Mouse (Mus musculus) lung, postnatal 0 days (tissue): ENCODE results near the gene Pald1. TPM values are rescaled to one million over a fixed set of nuclear protein-coding genes. Genes with fewer than 3 reads are reported as not detected.

Experiments used
- ATAC-seq: fragments of 200-750 bp; cut with Nextera tagmentation; 2 replicates; pipeline ENCODE4 v1.8.0; 2017; ENCODE audit warnings: moderate library complexity
- DNase-seq: peaks from one replicate; pipeline ENCODE4 v3.0.0-alpha.2; 2016; ENCODE audit warnings: low spot score
- H3K27ac ChIP-seq: fragments of 300-500 bp; sonication (generic); 2 replicates; pipeline ENCODE4 v1.5.1; 2014; ENCODE audit warnings: antibody characterized with exemption, mild to moderate bottlenecking, low read length, mixed read lengths
- H3K27me3 ChIP-seq: fragments of 300-500 bp; sonication (generic); replicated peaks from 2 replicates; pipeline ENCODE4 v1.6.1; 2014; ENCODE audit warnings: low read length, mixed read lengths; ENCODE audit not compliant: insufficient read depth
- H3K36me3 ChIP-seq: fragments of 300-500 bp; sonication (generic); 2 replicates; pipeline ENCODE4 v1.6.1; 2014; ENCODE audit warnings: low read length, mixed read lengths; ENCODE audit not compliant: insufficient read depth
- H3K4me1 ChIP-seq: fragments of 300-500 bp; sonication (generic); 2 replicates; pipeline ENCODE4 v1.6.1; 2014; ENCODE audit warnings: antibody characterized with exemption, low read depth, low read length, mixed read lengths; ENCODE audit not compliant: insufficient read depth
- H3K4me2 ChIP-seq: fragments of 300-500 bp; sonication (generic); replicated peaks from 2 replicates; pipeline ENCODE4 v1.6.1; 2014; ENCODE audit warnings: low read depth, mild to moderate bottlenecking, low read length, moderate library complexity, mixed read lengths
- H3K4me3 ChIP-seq: fragments of 300-500 bp; sonication (generic); 2 replicates; pipeline ENCODE4 v1.5.1; 2014; ENCODE audit warnings: low read depth, low read length
- H3K9ac ChIP-seq: fragments of 300-500 bp; sonication (generic); replicated peaks from 2 replicates; pipeline ENCODE4 v1.6.1; 2014; ENCODE audit warnings: low read depth, mild to moderate bottlenecking
- H3K9me3 ChIP-seq: fragments of 300-500 bp; sonication (generic); 2 replicates; pipeline ENCODE4 v1.6.1; 2016; ENCODE audit warnings: low read length, mixed read lengths
- CTCF ChIP-seq: IDR thresholded peaks from 2 replicates; pipeline ENCODE4 v1.5.1; 2016; ENCODE audit warnings: antibody characterized with exemption, mild to moderate bottlenecking
- EP300 ChIP-seq: IDR thresholded peaks from 2 replicates; pipeline ENCODE4 v1.6.1; 2016; ENCODE audit warnings: antibody characterized with exemption, mild to moderate bottlenecking, control low read depth
- WGBS: fragments of 180-500 bp; shearing (Covaris S2); extraction: QIAGEN DNeasy Blood & Tissue Kit; methylation state at CpG from one replicate; pipeline ENCODE4 v1.1.7; 2014; 5-methylcytosine and 5-hydroxymethylcytosine counted together
- polyA plus RNA-seq: library from polyadenylated mRNA; unstranded; fragments of >200 nt; fragmentation: Nextera tagmentation; extraction: Ambion mirVana; gene quantifications from 2 replicates; pipeline ENCODE4 v1.2.1, GENCODE M21; 2015

Pald1 gene
- polyA plus RNA-seq, 1 experiment from 2014 or later, result 30.4 TPM

DNA sequence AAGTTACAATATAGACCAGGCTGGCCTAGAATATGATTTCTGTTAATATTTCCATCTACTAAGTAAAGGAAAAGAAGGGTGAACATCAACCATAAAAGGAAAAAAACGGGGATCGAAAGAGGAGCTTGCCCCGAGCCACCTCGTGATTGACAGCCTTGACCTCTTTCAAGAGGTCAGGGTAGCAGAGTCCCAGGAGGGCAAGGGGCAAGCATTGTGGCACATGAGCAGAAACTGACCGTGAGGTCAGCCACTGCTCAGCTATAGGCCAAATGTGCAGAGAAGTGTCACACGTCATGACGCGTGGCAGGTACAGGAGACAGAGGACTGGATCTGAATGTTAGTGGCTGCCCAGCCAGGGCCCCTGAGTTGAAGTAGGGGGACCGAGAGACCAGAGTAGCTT lies 43.1 kb downstream of the Pald1 start:
- 71% methylated on average over 9 of the region's 9 CpGs for WGBS
- peaks cover 9% of the 10 kb centered on the region for H3K36me3 ChIP-seq
- no peak for DNase-seq

DNA sequence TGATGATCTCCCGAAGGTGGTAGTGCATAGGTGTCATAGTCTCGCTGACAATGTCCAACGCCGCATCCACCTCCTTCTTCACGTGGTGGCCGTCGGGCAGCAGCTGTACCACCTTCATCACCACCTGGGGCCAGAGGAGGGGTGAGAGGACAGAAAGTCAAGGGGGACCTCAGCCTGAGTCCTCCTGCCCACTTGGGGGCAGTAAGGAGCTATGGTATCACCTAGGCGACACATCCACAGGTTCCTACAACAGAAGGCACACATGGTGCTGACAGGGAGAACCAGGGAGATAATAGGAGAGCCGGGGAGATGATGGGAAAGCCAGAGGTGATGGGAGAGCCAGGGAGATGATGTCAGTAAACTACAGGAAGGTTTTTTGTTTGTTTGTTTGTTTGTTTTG lies 44.1 kb downstream of the Pald1 start:
- TF ChIP-seq CTCF (peak; percentile 26), EP300 (no peak)
- H3K9me3 ChIP-seq, result no peaks in the 10 kb centered on the region
- H3K9ac ChIP-seq, result no peak overlapping the region
- no peak overlapping the region for H3K4me2 ChIP-seq
- H3K27ac ChIP-seq, result no peak overlapping the region
- H3K4me1 ChIP-seq, result no peaks in the 10 kb centered on the region
- DNase-seq (no peak), ATAC-seq (no peak)
- peaks cover 9% of the 10 kb centered on the region for H3K36me3 ChIP-seq
- H3K4me3 ChIP-seq, result no peak overlapping the region
- 93% methylated on average over 9 of the region's 9 CpGs for WGBS
- H3K27me3 ChIP-seq, result no peaks in the 10 kb centered on the region

More for the DNA sequence above, 43.1 kb downstream of the Pald1 start:
- Histone ChIP-seq H3K27ac (no peak overlapping the region), H3K9ac (no peak overlapping the region), H3K4me1 (peaks cover under 1% of the 10 kb centered on the region; the same call in 1 of the 2 replicates), H3K9me3 (no peaks in the 10 kb centered on the region), H3K4me2 (no peak overlapping the region), H3K4me3 (no peak overlapping the region), H3K27me3 (no peaks in the 10 kb centered on the region)
- TF ChIP-seq CTCF, result no peak
- ATAC-seq, result no peak

DNA sequence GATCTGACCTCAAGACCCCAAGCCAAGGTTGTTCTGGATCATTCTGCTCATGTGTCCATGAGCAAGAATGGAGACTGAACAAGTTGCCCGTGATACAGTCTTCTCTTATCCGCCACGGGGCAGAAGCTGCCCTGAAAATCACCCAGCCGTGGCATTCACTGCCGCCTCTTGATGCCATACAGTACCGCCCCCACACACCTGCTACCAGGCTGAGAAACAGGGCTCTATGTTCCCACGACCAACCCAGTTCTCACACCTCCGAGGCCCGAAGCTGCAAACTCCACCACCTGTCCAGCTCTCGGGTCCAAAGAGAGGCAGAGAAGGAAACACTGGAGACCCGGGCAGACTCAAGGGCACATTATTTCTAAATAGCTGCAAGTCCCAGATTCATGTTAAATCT lies 45.7 kb downstream of the Pald1 start:
- H3K4me1 ChIP-seq, result no peaks in the 10 kb centered on the region
- TF ChIP-seq EP300, result no peak
- H3K36me3 ChIP-seq, result peaks cover 3% of the 10 kb centered on the region
- no peaks in the 10 kb centered on the region for H3K27me3 ChIP-seq
- 87% methylated on average over 11 of the region's 11 CpGs for WGBS
- H3K27ac ChIP-seq, result no peak overlapping the region
- ATAC-seq, result no peak
- no peak overlapping the region for H3K9ac ChIP-seq
- H3K4me2 ChIP-seq, result no peak overlapping the region
- H3K9me3 ChIP-seq, result no peaks in the 10 kb centered on the region
- no peak overlapping the region for H3K4me3 ChIP-seq
- no peak for DNase-seq

DNA sequence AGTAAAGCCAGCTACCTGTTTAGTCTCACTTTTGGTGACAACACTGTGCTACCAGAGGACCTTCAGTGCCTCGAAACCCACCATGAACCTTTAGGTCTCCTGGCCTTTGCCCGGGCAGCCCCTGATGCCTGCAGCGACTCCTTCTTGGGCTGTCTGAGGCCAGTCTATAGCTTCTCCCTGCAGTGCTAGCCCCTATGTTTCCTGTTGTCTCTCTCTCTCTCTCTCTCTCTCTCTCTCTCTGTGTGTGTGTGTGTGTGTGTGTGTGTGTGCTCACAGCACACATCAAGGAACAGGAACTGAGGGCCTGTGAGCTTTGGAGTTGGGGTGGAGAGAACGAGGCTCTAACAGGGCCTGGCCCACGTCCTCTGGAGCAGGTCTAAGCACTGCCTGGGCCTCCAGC lies 46.7 kb downstream of the Pald1 start:
- no peaks in the 10 kb centered on the region for H3K27me3 ChIP-seq
- H3K4me2 ChIP-seq, result no peak overlapping the region
- H3K36me3 ChIP-seq, result no peaks in the 10 kb centered on the region; the same call in none of the 2 replicates
- no peak for ATAC-seq
- H3K4me3 ChIP-seq, result no peak overlapping the region
- 80% methylated on average over 5 of the region's 5 CpGs for WGBS
- TF ChIP-seq CTCF, result no peak
- no peak for TF ChIP-seq EP300
- no peak overlapping the region for H3K27ac ChIP-seq
- H3K9me3 ChIP-seq, result no peaks in the 10 kb centered on the region
- no peak for DNase-seq
- H3K4me1 ChIP-seq, result no peaks in the 10 kb centered on the region
- no peak overlapping the region for H3K9ac ChIP-seq

DNA sequence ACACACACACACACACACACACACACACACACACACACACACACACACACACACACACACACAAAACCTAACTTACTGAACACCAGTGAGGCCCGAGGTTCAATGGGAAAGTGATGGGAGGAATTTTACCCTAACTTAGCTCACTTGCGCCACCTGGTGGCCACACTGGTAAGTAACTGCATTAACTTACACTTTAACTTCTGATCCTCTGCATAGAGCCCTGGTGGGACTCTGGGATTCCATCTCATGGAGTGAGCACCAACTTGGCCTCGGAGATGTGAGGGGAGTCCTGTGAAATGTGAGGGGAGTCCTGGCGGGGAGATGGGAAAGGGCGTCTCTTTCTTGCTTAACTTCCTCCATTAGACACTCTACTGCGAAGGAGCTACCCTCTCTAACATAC lies 47.2 kb downstream of the Pald1 start:
- peak; percentile 92 for DNase-seq
- no peaks in the 10 kb centered on the region; the same call in none of the 2 replicates for H3K36me3 ChIP-seq
- no peak overlapping the region for H3K27ac ChIP-seq
- TF ChIP-seq EP300 (no peak), CTCF (peak; percentile 92)
- H3K4me3 ChIP-seq, result no peak overlapping the region
- H3K9me3 ChIP-seq, result no peaks in the 10 kb centered on the region
- no peaks in the 10 kb centered on the region for H3K27me3 ChIP-seq
- H3K9ac ChIP-seq, result no peak overlapping the region
- peak; percentile 59 for ATAC-seq
- WGBS, result 25% methylated on average over 6 of the region's 6 CpGs
- H3K4me2 ChIP-seq, result no peak overlapping the region
- H3K4me1 ChIP-seq, result no peaks in the 10 kb centered on the region

DNA sequence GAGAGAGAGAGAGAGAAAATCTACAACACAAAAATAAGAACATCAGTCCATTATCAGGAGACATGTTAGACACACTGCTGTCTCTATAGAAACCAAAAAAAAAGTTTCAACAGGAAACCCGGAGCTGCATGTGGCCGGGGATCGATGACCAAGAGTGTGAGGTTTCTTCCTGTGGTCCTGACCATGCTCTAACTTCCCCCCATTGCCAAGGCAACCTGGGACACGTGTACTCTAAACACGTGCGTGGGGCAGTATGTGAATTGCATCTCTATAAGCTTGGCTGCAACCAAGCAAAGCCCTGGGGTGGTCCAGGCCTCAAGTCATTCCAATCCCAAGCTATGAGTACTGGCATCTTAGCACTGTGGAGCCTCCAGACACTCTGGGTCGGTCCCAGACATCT lies 48.8 kb downstream of the Pald1 start:
- H3K4me3 ChIP-seq, result no peak overlapping the region
- no peak overlapping the region for H3K27ac ChIP-seq
- no peak overlapping the region for H3K9ac ChIP-seq
- H3K36me3 ChIP-seq, result no peaks in the 10 kb centered on the region; the same call in 1 of the 2 replicates
- H3K4me1 ChIP-seq, result no peaks in the 10 kb centered on the region
- no peaks in the 10 kb centered on the region for H3K9me3 ChIP-seq
- WGBS, result 60% methylated on average over 7 of the region's 7 CpGs
- no peak for TF ChIP-seq EP300
- no peak for TF ChIP-seq CTCF
- no peak overlapping the region for H3K4me2 ChIP-seq
- no peaks in the 10 kb centered on the region for H3K27me3 ChIP-seq
- ATAC-seq (no peak), DNase-seq (no peak)

DNA sequence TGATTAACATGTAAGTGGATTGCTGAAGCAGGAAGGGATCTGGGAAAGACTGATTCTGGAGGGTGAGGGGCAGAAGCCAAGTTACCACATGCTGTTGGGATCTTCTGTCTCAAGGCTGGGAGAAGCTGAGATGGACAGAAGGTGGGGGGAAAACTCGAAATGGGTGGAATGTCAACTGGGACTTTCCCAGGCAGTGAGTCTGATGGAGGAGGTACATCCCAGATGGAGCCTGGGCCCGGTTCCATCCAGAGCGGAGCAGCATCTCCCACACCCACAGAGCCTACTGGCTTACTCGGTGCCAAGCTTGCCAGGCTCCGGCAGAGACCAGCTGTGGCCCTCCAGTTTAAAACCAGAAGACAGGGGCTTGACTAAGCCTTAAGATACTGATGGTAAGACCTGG lies 52.3 kb downstream of the Pald1 start:
- Histone ChIP-seq H3K27me3 (no peaks in the 10 kb centered on the region), H3K4me2 (no peak overlapping the region), H3K9me3 (no peaks in the 10 kb centered on the region), H3K4me1 (no peaks in the 10 kb centered on the region), H3K4me3 (no peak overlapping the region), H3K36me3 (no peaks in the 10 kb centered on the region), H3K9ac (no peak overlapping the region), H3K27ac (no peak overlapping the region)
- no peak for TF ChIP-seq CTCF
- no peak for TF ChIP-seq EP300
- peak; percentile 76 for ATAC-seq
- WGBS, result 62% methylated on average over 5 of the region's 5 CpGs
- peak; percentile 34 for DNase-seq
